Mouse (Mus musculus) gastrocnemius, adult 2 months (tissue): ENCODE results near the gene Ddx21. TPM values are rescaled to one million over a fixed set of nuclear protein-coding genes. Genes with fewer than 3 reads are reported as not detected.
"Not testable (repeated sequence)": the region's sequence is repeated elsewhere in the genome, so short reads cannot be mapped to it uniquely, and the experiment has no call there.

ENCODE experiments used
- DNase-seq: peaks from one replicate; pipeline ENCODE4 v3.0.0; 2022
- H3K27ac ChIP-seq: fragments of 200-600 bp; 2 replicates; pipeline ENCODE4 v1.8.1; 2022; ENCODE audit warnings: mild to moderate bottlenecking
- H3K4me3 ChIP-seq: fragments of 200-600 bp; 2 replicates; pipeline ENCODE4 v1.8.1; 2022; ENCODE audit warnings: mild to moderate bottlenecking, moderate library complexity
- CTCF ChIP-seq: fragments of 200-600 bp; IDR thresholded peaks from 2 replicates; pipeline ENCODE4 v1.8.1; 2022; ENCODE audit warnings: antibody characterized with exemption, mild to moderate bottlenecking, moderate library complexity
- intact Hi-C: fragments of 180-260 bp; cut with DNase I; formaldehyde crosslinking; loops from one replicate; pipeline ENCODE4 v1.15.1; 2025
- long read RNA-seq, 2 experiments: library from polyadenylated mRNA; stranded (forward); transcript quantifications; one replicate each; pipeline ENCODE4 v2.0.0; 2021
- total RNA-seq, 2 experiments: library from RNA; stranded (reverse); gene quantifications; 2 replicates each; pipeline ENCODE4 v1.2.3; 2021

The Ddx21 gene
- 10 to 100 TPM; 31.3 to 34.7 TPM for total RNA-seq
- long read RNA-seq, experiment 1, full-length matches to known transcripts: 20 of 30 reads
- long read RNA-seq, experiment 1, partial matches to known transcripts: 9 of 30 reads
- long read RNA-seq, experiment 1, other reads (novel, unspliced or antisense): 1 of 30 reads
- long read RNA-seq, experiment 2, full-length matches to known transcripts: 21 of 27 reads
- long read RNA-seq, experiment 2, partial matches to known transcripts: 2 of 27 reads
- long read RNA-seq, experiment 2, other reads (novel, unspliced or antisense): 4 of 27 reads

GRCm38 (mm10) chr10:62602177-62603040 lies at the start of gene Ddx21:
Gene Ddx21, minus strand, starts transcription at chr10:62602281.
- intact Hi-C loops: no loop called here
- Histone ChIP-seq H3K27ac (peak within 1 kb of the TSS; percentile 86), H3K4me3 (peak within 1 kb of the TSS; percentile 83)
- no peak for TF ChIP-seq CTCF
- DNase-seq: peak; percentile 93

DNA sequence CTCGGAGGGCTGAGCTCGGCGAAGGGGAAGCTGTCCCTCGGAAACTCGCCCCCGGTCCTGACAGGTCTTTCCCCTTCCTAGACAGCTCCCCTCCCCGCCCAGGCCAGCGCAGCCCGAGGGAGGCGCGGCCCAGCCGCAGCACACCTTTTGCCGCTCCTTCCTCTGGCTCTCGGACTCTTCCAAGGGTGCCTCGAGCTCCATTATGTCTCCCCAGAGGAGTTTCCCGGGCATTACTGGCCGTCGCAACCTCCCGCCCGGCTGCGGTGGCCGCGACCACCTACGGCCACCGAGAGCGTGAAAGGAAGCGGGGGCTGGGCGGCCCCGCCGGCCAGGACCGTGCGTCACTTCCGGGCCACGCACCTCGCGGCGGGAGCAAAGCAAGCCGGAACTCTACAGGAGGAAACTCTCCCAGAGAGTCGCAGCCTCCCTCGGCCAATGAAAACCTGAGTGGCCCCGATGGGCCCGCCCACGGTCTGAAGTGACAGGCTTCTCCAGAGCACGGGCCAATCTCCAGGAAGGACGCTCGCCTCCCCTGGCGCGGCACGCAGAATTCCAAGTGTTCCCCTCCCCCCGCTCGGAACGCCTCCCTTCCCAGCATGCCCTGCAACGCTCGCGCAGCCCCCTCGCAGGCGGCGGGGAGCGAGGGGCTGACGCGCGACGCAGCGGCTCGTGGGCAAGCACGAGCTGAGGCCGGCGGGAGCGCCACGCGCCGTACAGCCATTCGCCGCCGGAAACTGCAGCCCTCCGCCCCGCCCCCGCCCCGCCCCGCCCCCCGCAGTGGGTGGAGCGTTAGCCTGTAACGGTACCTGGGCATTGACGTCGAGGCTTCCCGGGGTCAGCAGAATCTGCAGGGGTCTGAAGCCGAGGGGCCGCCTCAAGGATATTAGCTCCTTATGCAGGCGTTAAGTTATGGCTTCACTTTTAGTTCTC lies 49.1 kb upstream of the Ddx21 start, which contains the start of gene Ddx50:
TSS of gene Ddx50 (minus strand) at position 338 of the 930 bp plus-strand sequence.
- DNase-seq: peak; percentile 99
- Histone ChIP-seq H3K4me3 (peak within 1 kb of the TSS; percentile 99), H3K27ac (peak within 1 kb of the TSS; percentile 98)
- intact Hi-C loops: no loop called here
- no peak for TF ChIP-seq CTCF

- peak overlapping the region; percentile 98 for H3K27ac ChIP-seq
- DNase-seq: no peak
- intact Hi-C loops: no loop called here
- TF ChIP-seq CTCF: no peak
- H3K4me3 ChIP-seq: peak overlapping the region; percentile 99
These were observed 48.3 kb upstream of the Ddx21 start for GRCm38 (mm10) chr10:62650358-62650782.

- no peak for DNase-seq
- Histone ChIP-seq H3K27ac (no peak overlapping the region), H3K4me3 (no peak overlapping the region)
- TF ChIP-seq CTCF: no peak
- intact Hi-C loops: no loop called here
These were observed 2.1 kb upstream of the Ddx21 start for GRCm38 (mm10) chr10:62604161-62604560.

DNA sequence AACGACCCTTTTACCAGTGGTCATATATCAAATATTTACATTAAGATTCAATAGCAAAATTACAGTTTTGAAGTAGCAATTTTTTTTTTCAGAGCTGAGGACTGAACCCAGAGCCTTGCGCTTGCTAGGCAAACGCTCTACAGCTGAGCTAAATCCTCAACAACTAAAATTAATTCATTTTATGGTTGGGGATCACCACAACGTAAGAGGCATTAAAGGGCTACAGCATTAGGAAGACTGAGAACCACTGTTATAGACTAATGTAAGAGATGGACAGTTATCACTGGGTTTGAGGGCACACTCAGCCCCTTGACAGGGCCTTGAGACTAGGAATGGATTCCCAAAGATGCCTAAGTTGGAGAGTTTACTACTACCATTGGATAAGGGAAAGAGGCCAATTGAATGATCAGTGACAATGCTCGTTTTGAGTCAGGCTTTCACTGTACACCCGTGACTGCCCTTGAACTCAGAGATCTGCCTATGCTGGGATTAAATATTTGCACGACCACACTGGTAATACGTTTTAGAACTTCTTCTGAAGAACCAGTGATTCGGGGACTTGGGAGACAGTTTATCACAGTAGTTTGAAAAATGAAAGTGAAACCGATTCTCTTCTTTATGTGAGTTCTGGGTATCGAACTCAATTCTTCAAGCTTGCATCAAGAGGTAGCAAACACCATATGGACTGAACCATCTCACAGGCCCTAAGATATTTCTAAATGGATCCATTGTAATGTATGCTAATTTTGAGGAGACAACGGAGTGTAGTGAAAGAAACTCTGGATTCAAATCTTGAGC lies 1.4 kb upstream of the Ddx21 start:
- H3K4me3 ChIP-seq: no peak overlapping the region; the same call in 1 of the 2 replicates
- H3K27ac ChIP-seq: no peak overlapping the region
- intact Hi-C loops: no loop called here
- DNase-seq: no peak
- TF ChIP-seq CTCF: no peak

GRCm38 (mm10) chr10:62601833-62602176 lies 276 bp downstream of the Ddx21 start:
- intact Hi-C loops: no loop called here
- Histone ChIP-seq H3K4me3 (peak overlapping the region; percentile 83), H3K27ac (peak overlapping the region; percentile 86)
- no peak for DNase-seq
- no peak for TF ChIP-seq CTCF

DNA sequence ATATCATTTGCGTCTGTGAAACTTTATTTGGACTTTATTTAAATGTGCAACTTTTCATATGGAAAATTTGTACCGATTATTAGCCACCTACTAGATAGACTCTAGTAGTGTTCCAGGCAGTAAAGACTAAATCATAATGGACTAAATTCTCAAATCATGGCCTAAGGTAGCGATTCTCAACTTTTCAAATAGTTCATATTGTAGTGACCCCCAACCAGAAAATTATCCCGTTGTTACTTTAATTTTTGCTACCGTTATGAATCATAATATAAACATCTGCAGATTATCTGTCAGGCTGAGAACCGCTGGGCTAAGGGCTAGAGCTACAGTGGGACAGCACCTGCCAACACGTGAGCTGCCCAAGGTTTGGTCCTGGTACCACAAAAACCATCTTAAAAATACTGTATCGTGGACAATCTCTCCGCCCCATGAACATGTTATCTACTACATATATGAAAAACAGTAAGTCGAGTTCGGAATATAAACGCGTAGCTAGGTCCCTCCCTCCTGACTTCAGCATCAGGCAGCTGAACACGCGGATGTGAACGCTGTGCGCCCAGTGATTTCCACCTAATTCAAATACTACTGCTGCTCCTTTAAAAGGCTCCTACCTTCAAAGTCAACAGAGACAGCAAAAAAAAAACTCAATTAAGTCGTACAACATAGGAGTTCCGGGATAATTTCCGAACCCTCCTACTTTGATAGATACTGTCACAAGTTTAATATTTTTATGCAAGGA lies 859 bp downstream of the Ddx21 start:
- no peak for DNase-seq
- TF ChIP-seq CTCF: no peak
- Histone ChIP-seq H3K4me3 (peak overlapping the region; percentile 83), H3K27ac (peak overlapping the region; percentile 86)
- intact Hi-C loops: no loop called here

DNA sequence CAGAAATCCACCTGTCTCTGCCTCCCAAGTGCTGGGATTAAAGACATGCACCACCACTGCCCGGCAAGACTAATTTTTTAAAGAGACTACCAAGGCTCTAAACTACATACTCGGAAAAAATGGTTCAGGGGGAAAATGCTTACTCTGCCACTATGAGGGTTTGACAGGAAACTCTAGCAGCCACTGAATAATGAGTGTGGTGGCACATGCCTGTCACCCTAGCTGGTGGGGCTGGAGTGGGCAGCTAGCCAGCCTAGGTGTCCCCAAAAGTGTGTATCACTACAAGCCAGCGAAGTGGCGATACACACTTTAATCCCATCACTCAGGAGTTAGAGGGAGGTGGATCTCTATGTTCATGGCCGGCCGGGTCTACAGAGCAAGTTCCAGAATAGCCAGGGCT lies 2.0 kb downstream of the Ddx21 start:
- intact Hi-C loops: no loop called here
- H3K4me3 ChIP-seq: no peak overlapping the region
- H3K27ac ChIP-seq: no peak overlapping the region
- TF ChIP-seq CTCF: no peak
- DNase-seq: no peak

GRCm38 (mm10) chr10:62599311-62599710 lies 2.8 kb downstream of the Ddx21 start:
- H3K4me3 ChIP-seq, H3K27ac ChIP-seq, DNase-seq, intact Hi-C loops: not testable (repeated sequence)

GRCm38 (mm10) chr10:62592496-62592895 lies 9.6 kb downstream of the Ddx21 start:
- Histone ChIP-seq H3K27ac (no peak overlapping the region), H3K4me3 (no peak overlapping the region)
- DNase-seq: no peak
- intact Hi-C loops: no loop called here
- no peak for TF ChIP-seq CTCF

GRCm38 (mm10) chr10:62590200-62590599 lies 11.9 kb downstream of the Ddx21 start:
- Histone ChIP-seq H3K27ac (peak overlapping the region; percentile 40; the same call in 1 of the 2 replicates), H3K4me3 (peak overlapping the region; percentile 32)
- DNase-seq: peak; percentile 80
- TF ChIP-seq CTCF: peak; percentile 97; the same call in 1 of the 2 replicates
- intact Hi-C loops: no loop called here
